Mouse (Mus musculus): ENCODE results near the gene Nos1ap.

Gene Nos1ap

DNA sequence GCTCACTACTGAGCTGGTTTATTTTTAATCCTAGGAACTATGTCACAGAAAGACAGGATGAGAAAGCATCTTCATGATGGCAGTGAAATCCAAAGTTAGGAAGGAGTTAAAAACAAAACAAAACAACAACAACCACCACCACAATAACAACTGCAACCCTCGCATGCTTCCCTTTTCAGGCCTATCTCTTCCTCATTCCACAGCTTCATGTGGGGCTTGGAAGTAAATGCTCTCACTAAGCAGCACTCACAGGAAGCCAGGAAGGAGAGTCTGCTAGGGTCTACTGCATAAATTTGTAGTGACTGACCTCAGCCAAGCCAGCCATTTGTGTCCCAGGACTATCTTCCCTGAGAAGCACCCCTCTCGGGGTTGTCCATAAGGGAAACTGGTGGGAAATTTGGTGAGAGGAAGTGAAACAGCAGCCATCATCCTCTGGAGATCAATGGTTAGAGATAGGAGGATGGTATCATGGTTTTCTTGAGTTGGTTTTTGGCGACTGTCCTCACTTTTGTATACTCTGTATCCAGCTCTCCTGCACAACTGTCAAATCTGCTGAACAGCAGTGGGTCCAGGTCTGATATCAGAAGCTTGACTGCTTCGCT is 218.4 kb downstream of the Nos1ap start:
- DNase-seq (ENCODE audit: low read depth, low spot score), result no peak

GRCm38 (mm10) chr1:170368864-170369263 is 220.8 kb downstream of the Nos1ap start:
- DNase-seq (ENCODE audit: low read depth, low spot score), result peak; percentile 62

- peak; percentile 62 for DNase-seq (ENCODE audit: low read depth, low spot score)
These were observed 222.5 kb downstream of the Nos1ap start for GRCm38 (mm10) chr1:170366981-170367700.

- no peak for DNase-seq (ENCODE audit: low read depth, low spot score)
These were observed 225.9 kb downstream of the Nos1ap start for GRCm38 (mm10) chr1:170363746-170364145.

GRCm38 (mm10) chr1:170360183-170360915 is 229.3 kb downstream of the Nos1ap start:
- DNase-seq (ENCODE audit: low read depth, low spot score), result no peak

DNA sequence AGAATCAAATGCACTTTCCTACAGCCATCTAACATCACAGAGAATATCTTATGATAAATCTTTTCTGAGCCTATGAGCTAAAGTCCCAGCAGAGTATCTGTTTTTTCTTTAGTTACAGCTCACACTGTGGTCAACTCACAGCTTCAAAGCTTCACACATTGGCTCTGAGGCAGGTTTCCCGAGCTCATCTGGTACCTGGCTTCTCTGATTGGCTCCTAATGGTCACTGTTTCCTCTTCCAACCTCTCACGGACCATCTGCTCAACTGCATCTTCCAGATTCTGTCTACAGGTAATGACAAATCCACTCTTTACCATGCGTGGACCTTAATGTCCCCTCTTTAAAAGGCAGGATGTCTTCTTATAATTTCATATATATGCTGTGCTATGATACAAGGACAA is 236.3 kb downstream of the Nos1ap start:
- no peak for DNase-seq (ENCODE audit: low read depth, low spot score)

DNA sequence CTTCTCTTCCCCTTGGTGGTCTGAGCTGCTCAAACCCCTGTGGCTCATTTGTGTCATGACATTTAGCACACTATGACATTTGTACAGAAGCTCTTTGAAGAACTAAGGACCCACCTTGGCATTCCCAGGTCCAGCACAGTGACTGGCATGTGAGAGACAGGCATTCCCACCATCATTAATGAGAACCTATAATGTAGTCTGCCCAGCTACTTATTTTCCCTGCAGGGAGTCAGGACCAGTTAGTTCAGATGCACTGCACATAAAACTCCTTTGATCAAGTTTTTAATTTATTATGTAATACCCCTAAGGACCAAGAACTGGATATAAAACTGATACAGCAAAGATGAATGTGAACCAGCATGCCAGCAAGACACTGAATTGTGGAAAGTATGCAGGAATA is 238.6 kb downstream of the Nos1ap start:
- no peak for DNase-seq (ENCODE audit: low read depth, low spot score)

GRCm38 (mm10) chr1:170346266-170346665 is 243.4 kb downstream of the Nos1ap start:
- no peak for DNase-seq (ENCODE audit: low read depth, low spot score)

DNA sequence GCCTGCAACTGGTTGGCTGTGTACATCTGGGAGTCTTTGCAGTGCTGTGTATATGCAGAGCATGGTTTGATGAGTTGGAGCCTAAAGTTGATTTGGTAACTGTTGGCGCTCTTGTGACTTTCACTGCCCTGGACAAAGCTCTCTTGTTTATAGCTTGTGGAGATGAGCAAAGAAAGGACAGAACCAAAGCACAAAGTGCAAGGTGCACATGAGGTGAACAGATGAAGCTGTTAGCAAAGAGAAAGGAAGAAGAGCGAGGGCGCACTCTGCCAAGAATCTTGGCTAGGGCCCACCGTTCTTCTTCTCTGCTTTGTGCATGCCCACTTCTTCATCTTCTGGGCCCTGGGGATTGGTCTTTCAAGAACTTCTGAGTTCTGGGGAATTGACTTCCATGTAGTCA is 245.8 kb downstream of the Nos1ap start:
- DNase-seq (ENCODE audit: low read depth, low spot score), result no peak

DNA sequence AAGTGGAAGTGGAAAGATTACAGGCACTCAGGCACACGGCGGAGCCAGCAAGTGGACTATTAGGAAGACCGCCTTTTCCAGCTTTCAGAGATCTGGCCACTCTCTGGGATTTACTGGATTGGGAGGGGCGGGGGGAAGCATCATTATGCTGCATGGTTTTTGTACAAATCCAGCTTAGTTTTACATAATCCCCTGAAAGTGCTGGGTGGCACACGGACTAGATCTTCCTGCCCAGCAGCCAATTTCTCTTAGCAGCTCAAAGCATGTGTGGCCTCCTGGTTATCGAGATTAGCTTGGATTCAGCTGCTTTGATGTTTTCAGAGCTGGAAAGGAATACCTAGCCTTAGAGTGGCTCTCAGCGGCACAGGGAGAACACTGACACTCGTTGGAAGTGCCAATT is 246.6 kb downstream of the Nos1ap start:
- peak; percentile 33 for DNase-seq (ENCODE audit: low read depth, low spot score)

DNA sequence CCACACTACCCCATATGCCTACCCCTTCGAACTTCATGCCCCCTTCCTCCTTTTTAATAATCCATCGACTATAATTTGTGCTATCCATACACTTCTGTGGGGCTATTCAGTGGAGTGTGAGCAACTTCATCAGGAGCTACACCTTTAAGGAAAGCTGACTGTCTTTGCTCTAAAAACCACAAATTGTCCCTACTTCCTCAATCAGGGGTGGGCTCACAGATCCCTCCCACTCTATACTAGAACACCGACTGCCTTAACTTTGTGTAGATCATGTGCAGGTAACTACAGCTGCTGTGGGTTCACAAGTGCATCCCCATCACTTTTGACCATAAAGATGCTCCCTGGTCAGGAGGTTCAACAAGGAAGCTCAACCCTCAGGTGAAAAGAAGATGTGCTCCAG is 249.7 kb downstream of the Nos1ap start:
- DNase-seq (ENCODE audit: low read depth, low spot score), result no peak

DNA sequence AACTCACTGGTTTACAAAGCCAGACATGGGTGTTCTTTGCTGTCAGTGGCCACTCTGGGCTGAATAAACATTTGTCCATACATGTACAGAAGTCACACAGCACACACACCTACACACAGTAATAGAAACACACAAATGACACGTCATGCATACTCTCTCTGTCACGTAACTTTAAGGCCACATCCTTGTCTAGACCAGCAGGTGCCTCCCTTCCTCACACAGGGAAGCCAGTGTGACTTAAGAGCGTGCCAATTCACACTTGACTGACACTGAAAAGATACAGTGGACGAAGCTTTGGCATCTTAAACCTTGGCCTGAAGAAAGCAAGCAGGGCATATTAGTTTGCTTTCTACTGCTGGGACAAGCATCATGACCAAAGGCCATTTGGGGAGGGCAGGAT is 256.9 kb downstream of the Nos1ap start:
- DNase-seq (ENCODE audit: low read depth, low spot score), result peak; percentile 41

GRCm38 (mm10) chr1:170331926-170332325 is 257.7 kb downstream of the Nos1ap start:
- peak; percentile 52 for DNase-seq (ENCODE audit: low read depth, low spot score)

DNA sequence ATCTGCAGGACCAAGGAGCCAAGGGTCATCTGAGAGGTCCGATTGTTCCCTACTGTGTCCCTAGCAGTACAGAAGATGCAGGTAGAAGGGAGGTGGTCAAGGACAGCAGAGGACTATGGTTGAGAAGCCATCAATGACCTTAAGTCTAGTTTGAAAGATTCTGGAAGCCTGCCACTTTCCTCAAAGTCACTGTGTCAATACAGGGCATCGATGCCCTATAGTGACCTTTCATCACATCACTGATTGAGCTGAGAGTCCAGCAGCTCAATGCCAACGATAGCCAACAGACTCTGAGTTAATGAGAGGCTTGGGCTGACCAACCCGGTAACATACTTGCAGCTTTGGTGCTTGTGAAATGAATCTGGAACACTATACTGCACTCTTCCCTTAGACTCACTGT is 264.4 kb downstream of the Nos1ap start:
- no peak for DNase-seq (ENCODE audit: low read depth, low spot score)

DNA sequence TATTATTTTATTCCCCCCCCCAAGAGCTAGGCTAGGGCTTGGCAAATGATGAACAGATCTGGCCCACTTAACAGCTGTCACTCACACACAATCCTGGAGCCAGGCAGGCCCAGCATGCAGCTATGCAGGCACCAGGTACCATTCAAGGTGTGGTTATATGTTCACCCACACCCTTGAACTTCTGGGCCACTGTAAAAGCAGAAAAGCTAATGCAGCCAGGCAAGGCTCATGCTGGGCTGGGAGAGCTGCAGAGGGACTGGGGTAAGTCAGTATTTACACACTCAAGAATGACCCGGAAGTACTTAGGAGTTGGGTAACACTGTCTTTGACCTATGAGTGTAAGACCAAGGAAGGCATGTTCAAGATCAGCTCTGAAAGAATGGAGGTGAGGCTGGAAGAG is 265.3 kb downstream of the Nos1ap start:
- no peak for DNase-seq (ENCODE audit: low read depth, low spot score)

- DNase-seq (ENCODE audit: low read depth, low spot score), result peak; percentile 44
These were observed 266.7 kb downstream of the Nos1ap start for GRCm38 (mm10) chr1:170323001-170323400.

- DNase-seq (ENCODE audit: low read depth, low spot score), result no peak
These were observed 267.6 kb downstream of the Nos1ap start for GRCm38 (mm10) chr1:170322046-170322445.

GRCm38 (mm10) chr1:170311431-170311830 is 278.2 kb downstream of the Nos1ap start:
- no peak for DNase-seq (ENCODE audit: low read depth, low spot score)

- no peak for DNase-seq (ENCODE audit: low read depth, low spot score)
These were observed 281.2 kb downstream of the Nos1ap start, which contains the start of gene Spata46 for GRCm38 (mm10) chr1:170308503-170308902. Gene Spata46, plus strand, starts transcription at chr1:170308803.

GRCm38 (mm10) chr1:170306232-170306631 is 283.4 kb downstream of the Nos1ap start, which contains the start of gene Gm7694:
Gene Gm7694, minus strand, starts transcription at chr1:170306332.
- no peak for DNase-seq (ENCODE audit: low read depth, low spot score)

DNA sequence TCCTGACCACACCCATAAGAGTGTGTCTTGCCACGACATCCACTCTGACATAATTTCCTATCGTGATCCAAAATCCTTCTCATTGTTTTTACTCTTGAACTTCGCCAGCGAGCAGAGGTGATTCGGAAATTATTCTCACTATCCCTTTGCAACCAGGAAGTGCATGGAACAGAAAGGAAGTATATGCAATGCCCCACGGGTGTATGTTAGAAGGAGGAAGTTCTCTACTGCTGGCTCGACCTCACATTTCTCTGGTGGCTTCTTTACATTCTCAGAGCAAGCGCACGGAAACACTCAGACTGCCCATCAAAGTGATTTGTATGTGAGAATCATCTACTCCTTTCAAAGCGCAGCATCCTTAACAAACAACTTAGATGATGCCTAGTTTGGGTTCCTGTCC is 284.7 kb downstream of the Nos1ap start:
- no peak for DNase-seq (ENCODE audit: low read depth, low spot score)

DNA sequence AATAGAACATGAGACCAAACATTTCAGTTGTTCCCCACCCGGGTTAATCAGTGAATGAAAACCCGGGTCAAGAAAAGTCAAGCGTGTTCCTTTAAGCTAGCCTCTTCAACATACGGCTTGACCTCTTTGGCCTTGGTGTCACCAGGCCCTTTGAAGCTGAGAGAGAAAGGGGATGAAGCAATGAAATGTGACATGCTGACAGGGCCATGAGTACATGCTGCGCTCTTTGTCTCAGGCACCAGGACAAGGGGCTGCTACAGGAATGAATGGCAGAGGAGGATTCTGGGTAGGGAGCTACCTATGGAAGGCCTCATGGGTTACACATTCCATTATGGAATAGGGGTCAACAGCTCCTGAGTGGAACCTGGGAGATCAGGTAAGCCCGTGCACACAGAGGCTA is 286.6 kb downstream of the Nos1ap start:
- no peak for DNase-seq (ENCODE audit: low read depth, low spot score)

GRCm38 (mm10) chr1:170302456-170302855 is 287.2 kb downstream of the Nos1ap start:
- DNase-seq (ENCODE audit: low read depth, low spot score), result no peak

Measured in brain, adult 2 months (tissue).